Mouse (Mus musculus) forelimb bud, embryonic 11.5 days (tissue): ENCODE data around the gene Dab2ip.
A peak's percentile ranks its signal among the peaks of the same experiment; 100 is the strongest.

Source experiments
- DNase-seq: peaks from one replicate; pipeline ENCODE4 v3.0.0-alpha.2; 2012; ENCODE audit warnings: low read depth, low spot score

The Dab2ip gene

GRCm38 (mm10) chr2:35557911-35558825, at the start of gene Dab2ip:
Dab2ip (plus strand) TSS chr2:35558266.
- no peak for DNase-seq

GRCm38 (mm10) chr2:35508597-35509342, 49.3 kb upstream of the Dab2ip start:
- DNase-seq: no peak

- DNase-seq: no peak
Measured at GRCm38 (mm10) chr2:35509343-35509667, 48.8 kb upstream of the Dab2ip start.

- DNase-seq: no peak
Measured at GRCm38 (mm10) chr2:35509888-35510287, 48.2 kb upstream of the Dab2ip start.

GRCm38 (mm10) chr2:35510920-35511319, 47.1 kb upstream of the Dab2ip start:
- no peak for DNase-seq

- DNase-seq: no peak
Measured at GRCm38 (mm10) chr2:35512226-35512625, 45.8 kb upstream of the Dab2ip start.

- DNase-seq: no peak
Measured at GRCm38 (mm10) chr2:35514051-35514892, 43.8 kb upstream of the Dab2ip start.

GRCm38 (mm10) chr2:35526612-35527242, 31.3 kb upstream of the Dab2ip start:
- DNase-seq: no peak

- DNase-seq: no peak
Measured at GRCm38 (mm10) chr2:35529086-35529485, 29.0 kb upstream of the Dab2ip start.

- no peak for DNase-seq
Measured at GRCm38 (mm10) chr2:35529856-35530255, 28.2 kb upstream of the Dab2ip start.

GRCm38 (mm10) chr2:35530732-35531131, 27.3 kb upstream of the Dab2ip start:
- no peak for DNase-seq

- DNase-seq: no peak
Measured at GRCm38 (mm10) chr2:35533646-35534045, 24.4 kb upstream of the Dab2ip start.

GRCm38 (mm10) chr2:35539276-35539972, 18.6 kb upstream of the Dab2ip start:
- DNase-seq: peak; percentile 86

GRCm38 (mm10) chr2:35540798-35541197, 17.3 kb upstream of the Dab2ip start:
- DNase-seq: no peak

GRCm38 (mm10) chr2:35544717-35545116, 13.3 kb upstream of the Dab2ip start:
- peak; percentile 83 for DNase-seq

- no peak for DNase-seq
Measured at GRCm38 (mm10) chr2:35545125-35545590, 12.9 kb upstream of the Dab2ip start.

- no peak for DNase-seq
Measured at GRCm38 (mm10) chr2:35546462-35546861, 11.6 kb upstream of the Dab2ip start.

- DNase-seq: no peak
Measured at GRCm38 (mm10) chr2:35549191-35549590, 8.9 kb upstream of the Dab2ip start.

GRCm38 (mm10) chr2:35550097-35550496, 8.0 kb upstream of the Dab2ip start:
- no peak for DNase-seq

GRCm38 (mm10) chr2:35556918-35557486, 1.1 kb upstream of the Dab2ip start:
- DNase-seq: no peak
